Mouse (Mus musculus): ENCODE data around the gene Gm20388. TPM values are rescaled to one million over a fixed set of nuclear protein-coding genes. Genes with fewer than 3 reads are reported as not detected.

The Gm20388 gene
- polyA plus RNA-seq, 1 experiment from 2014 or later, result not detected

DNA sequence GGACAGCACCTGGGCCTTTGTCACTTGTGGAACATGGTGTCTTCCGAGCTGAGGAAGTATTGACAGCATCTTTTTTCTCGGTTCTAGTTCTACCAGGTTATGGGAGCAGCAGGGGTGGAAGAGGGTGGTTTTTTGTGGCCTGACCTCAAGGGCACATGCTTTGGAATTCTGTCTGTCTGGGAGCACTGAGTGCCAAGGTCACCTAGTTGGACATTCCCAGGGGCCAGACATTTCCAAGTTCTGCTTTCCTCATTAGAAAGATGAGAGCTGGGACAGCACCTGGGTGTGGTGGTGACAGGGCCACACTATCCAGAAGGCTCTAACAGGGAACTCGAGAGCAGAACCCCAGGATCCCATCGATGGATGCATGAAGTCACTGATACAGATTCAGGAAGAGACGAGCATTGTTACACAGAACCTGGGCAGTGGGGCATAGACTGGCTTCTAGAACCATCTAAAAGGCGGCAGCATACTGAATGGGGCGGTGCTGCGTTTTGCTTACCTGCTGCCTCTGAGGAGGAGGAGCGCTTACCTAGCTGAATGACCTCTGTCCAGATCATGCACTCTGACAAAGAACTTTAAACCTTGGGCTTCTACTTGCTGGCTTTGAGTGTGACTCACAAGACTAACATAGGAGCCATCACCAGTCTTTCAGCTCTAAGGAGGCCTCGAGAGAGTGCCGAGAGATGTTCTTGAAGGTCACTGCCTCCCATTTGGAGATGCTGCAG lies 2070.3 kb downstream of the Gm20388 start:
- H3K4me1 ChIP-seq (replicated peaks), result 0 out of 2 replicates have a peak, but pooled peaks cover 3% of the 10 kb centered on the region
- no peak overlapping the region for H3K9ac ChIP-seq
- ATAC-seq (replicated peaks; ENCODE audit: insufficient number of reproducible peaks, insufficient read depth, low FRiP score, low read depth), result no peak
- WGBS, result 79% methylated on average over 11 of the region's 11 CpGs
- no peak overlapping the region for H3K4me3 ChIP-seq
- H3K36me3 ChIP-seq, result peaks cover 51% of the 10 kb centered on the region
- H3K4me2 ChIP-seq, result no peak overlapping the region
- no peaks in the 10 kb centered on the region for H3K27me3 ChIP-seq
- H3K27ac ChIP-seq, result no peak overlapping the region
- no peaks in the 10 kb centered on the region for H3K9me3 ChIP-seq (replicated peaks)

DNA sequence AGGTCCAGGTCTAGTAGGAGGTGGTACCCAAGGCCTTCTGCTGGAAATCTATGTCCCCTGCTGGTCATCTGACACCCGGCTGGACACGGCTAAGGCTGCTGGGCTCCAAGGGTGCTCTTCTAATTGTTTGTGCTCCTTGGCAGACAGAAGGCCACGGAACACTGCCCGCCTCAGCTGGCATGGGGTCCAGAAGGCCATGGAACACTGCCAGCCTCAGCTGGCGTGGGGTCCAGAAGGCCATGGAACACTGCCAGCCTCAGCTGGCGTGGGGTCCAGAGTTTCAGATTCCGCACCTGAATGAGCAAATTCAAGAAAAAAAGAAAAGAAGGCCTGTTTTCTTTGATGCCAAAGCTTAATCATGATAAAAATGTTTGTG lies 2070.9 kb downstream of the Gm20388 start:
- no peak overlapping the region for H3K27ac ChIP-seq
- H3K27me3 ChIP-seq, result no peaks in the 10 kb centered on the region
- ATAC-seq (replicated peaks; ENCODE audit: insufficient number of reproducible peaks, insufficient read depth, low FRiP score, low read depth), result no peak
- 0 out of 2 replicates have a peak, but pooled peaks cover 3% of the 10 kb centered on the region for H3K4me1 ChIP-seq (replicated peaks)
- 75% methylated on average over 7 of the region's 7 CpGs for WGBS
- no peak overlapping the region for H3K4me2 ChIP-seq
- no peak overlapping the region for H3K4me3 ChIP-seq
- H3K36me3 ChIP-seq, result peaks cover 49% of the 10 kb centered on the region
- H3K9ac ChIP-seq, result no peak overlapping the region
- no peaks in the 10 kb centered on the region for H3K9me3 ChIP-seq (replicated peaks)

DNA sequence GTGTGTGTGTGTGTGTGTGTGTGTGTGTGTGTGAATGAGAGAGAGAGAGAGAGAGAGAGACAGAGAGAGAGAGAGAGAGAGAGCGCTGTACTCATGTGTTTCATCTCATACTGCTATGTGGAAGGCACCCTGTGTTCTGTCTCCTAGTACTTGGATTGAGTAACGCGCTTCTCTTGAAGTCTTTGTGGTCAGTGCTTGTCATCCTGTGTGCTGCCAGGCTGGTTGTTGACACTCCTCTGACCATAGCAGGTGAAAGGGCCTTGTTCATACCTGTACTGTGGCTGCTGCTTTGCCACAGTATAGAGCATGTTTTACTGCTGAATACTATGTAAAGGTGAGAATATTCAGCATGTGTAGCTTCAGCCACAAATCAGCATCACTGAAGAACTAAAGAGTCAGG lies 2075.0 kb downstream of the Gm20388 start:
- H3K27ac ChIP-seq, result no peak overlapping the region
- WGBS, result 97% methylated on average over 3 of the region's 3 CpGs
- no peak overlapping the region for H3K4me2 ChIP-seq
- H3K9me3 ChIP-seq (replicated peaks), result no peaks in the 10 kb centered on the region
- peaks cover 36% of the 10 kb centered on the region for H3K36me3 ChIP-seq
- H3K9ac ChIP-seq, result no peak overlapping the region
- 0 out of 2 replicates have a peak, but pooled peaks cover 3% of the 10 kb centered on the region for H3K4me1 ChIP-seq (replicated peaks)
- no peaks in the 10 kb centered on the region for H3K27me3 ChIP-seq
- no peak overlapping the region for H3K4me3 ChIP-seq
- ATAC-seq (replicated peaks; ENCODE audit: insufficient number of reproducible peaks, insufficient read depth, low FRiP score, low read depth), result no peak

DNA sequence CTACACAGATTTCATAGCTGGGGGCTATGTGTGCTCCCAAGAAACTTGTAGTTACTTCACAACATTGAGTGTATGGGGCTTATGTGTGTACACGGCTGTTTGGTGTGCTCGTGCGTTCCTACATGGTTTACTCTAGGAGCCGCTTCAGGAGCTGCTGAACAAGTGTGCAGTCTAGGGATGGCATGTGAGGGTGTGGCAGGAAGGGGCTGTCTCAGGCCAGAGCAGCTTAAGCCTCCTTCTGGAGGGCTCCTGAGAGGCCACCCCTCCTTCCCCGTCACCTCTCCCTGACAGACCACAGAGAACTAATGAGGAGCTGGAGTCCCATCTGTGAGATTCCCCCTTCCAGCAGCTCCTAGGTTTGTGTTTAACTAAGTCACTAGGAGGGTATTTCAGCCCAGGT lies 2077.3 kb downstream of the Gm20388 start:
- H3K27ac ChIP-seq, result no peak overlapping the region
- peaks cover 36% of the 10 kb centered on the region for H3K36me3 ChIP-seq
- H3K4me2 ChIP-seq, result no peak overlapping the region
- no peak overlapping the region for H3K4me3 ChIP-seq
- WGBS, result 88% methylated on average over 5 of the region's 5 CpGs
- H3K4me1 ChIP-seq (replicated peaks), result no peaks in the 10 kb centered on the region
- H3K9ac ChIP-seq, result no peak overlapping the region
- ATAC-seq (replicated peaks; ENCODE audit: insufficient number of reproducible peaks, insufficient read depth, low FRiP score, low read depth), result no peak
- H3K27me3 ChIP-seq, result no peaks in the 10 kb centered on the region
- no peaks in the 10 kb centered on the region for H3K9me3 ChIP-seq (replicated peaks)

DNA sequence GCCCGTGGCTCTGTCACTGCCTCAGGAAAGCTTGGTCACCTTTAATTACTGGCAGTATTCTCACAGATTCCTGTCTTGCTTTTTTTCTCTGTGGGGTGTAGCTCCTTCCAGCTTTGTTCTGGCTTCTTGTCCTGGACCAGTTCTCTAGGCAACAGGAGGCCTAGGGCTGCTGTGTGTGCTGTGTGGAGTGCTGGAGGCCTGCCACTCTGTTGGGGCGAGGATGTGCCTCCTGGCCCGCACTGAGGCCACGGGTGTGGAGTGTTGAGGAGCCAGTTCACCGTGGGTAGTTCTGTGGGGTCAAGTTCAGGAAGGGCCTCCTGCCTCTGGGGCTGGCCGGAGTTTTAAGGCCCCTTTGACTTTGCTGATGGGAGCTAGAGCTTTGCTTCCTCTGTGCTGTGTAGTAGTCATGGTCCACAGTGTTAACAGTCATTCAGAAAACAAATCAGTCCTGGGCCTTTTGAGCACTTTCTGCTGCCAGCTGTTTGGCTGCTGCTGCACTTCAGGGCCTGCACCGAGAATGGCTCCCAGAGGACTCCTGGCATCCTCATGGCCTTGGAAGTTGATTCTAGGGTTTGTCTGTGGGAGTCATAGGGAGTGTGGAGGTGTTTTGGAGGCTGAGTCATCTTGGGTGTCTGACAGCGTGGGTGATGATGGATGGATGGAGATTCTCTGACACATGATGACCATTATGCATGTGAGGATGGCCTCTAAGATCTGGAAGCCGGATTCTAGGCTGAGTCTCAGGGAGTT lies 2080.0 kb downstream of the Gm20388 start:
- Histone ChIP-seq H3K36me3 (peaks cover 25% of the 10 kb centered on the region), H3K4me1 (replicated peaks) (no peaks in the 10 kb centered on the region; the same call in 1 of the 2 replicates), H3K9ac (no peak overlapping the region), H3K9me3 (replicated peaks) (no peaks in the 10 kb centered on the region), H3K4me2 (no peak overlapping the region), H3K27me3 (no peaks in the 10 kb centered on the region), H3K4me3 (no peak overlapping the region), H3K27ac (no peak overlapping the region)
- 76% methylated on average over 9 of the region's 9 CpGs for WGBS
- ATAC-seq (replicated peaks; ENCODE audit: insufficient number of reproducible peaks, insufficient read depth, low FRiP score, low read depth), result no peak

DNA sequence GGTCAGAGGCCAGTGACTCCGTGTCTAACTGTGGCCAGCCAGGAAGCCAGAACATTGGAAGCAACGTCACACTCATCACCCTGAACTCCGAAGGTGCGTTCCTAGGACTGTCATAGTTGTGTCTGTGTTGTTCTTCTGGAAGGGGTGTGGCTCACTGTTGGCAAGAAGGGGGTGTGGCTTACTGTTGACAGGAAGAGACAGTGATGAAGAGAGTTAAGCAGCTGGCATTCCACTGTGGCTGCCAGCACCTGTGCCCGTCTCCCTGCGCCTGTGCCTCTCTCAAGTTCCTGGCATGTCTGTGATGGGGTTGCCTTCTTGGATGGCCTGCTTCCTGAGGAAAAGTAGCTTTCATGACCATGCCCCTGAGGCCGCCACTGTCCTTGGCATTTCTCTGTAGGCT lies 2081.0 kb downstream of the Gm20388 start:
- WGBS, result 83% methylated on average over 7 of the region's 7 CpGs
- Histone ChIP-seq H3K27me3 (no peaks in the 10 kb centered on the region), H3K4me3 (no peak overlapping the region), H3K9me3 (replicated peaks) (no peaks in the 10 kb centered on the region), H3K27ac (no peak overlapping the region), H3K36me3 (peaks cover 20% of the 10 kb centered on the region), H3K4me2 (no peak overlapping the region), H3K4me1 (replicated peaks) (no peaks in the 10 kb centered on the region; the same call in 1 of the 2 replicates), H3K9ac (no peak overlapping the region)
- ATAC-seq (replicated peaks; ENCODE audit: insufficient number of reproducible peaks, insufficient read depth, low FRiP score, low read depth), result no peak

DNA sequence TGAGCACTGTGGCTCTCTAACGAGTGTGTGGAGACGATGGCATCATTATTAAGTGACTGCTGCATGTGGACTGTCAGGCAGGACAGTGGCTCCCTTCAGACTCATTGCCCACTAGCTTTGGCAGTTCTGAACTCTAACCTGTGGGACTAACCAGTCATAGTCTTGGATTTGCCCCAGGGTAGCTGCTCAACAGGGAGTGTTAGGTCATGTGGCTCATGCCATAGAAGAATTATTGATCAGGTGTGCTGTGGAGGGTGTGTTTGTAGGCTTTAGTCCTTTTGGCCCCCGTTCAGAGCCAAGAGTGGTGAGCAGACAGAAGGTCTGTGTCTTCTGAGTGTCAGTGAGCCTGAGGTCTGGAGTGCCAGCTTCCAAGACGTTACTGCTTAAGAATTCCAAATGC lies 2082.3 kb downstream of the Gm20388 start:
- Histone ChIP-seq H3K4me1 (replicated peaks) (no peaks in the 10 kb centered on the region; the same call in 1 of the 2 replicates), H3K36me3 (peaks cover 32% of the 10 kb centered on the region), H3K4me3 (no peak overlapping the region), H3K27me3 (no peaks in the 10 kb centered on the region), H3K9ac (no peak overlapping the region), H3K4me2 (no peak overlapping the region), H3K27ac (no peak overlapping the region), H3K9me3 (replicated peaks) (no peaks in the 10 kb centered on the region)
- WGBS, result 78% methylated on average over 4 of the region's 4 CpGs
- ATAC-seq (replicated peaks; ENCODE audit: insufficient number of reproducible peaks, insufficient read depth, low FRiP score, low read depth), result no peak

DNA sequence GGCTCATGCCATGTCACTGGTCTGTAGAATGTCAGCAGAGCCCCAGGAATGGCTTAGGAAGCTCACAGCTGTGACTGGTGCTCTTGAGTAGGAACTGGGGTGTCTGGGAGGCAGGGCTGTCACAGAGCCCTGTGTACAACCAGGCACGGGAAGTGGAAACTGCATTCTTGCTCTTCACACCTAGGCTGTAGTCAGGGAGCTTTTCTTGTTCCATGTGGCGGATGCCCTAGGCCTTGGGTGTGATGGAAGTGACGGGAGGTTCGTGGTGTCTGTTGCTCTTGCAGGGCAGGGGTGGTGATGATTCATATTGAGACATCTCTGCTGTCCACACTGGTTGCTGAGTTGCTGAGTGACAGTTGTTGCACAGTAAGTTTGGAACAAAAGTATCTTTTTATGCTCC lies 2084.5 kb downstream of the Gm20388 start:
- Histone ChIP-seq H3K9me3 (replicated peaks) (no peaks in the 10 kb centered on the region), H3K27ac (no peak overlapping the region), H3K4me3 (no peak overlapping the region), H3K4me2 (no peak overlapping the region), H3K4me1 (replicated peaks) (no peaks in the 10 kb centered on the region; the same call in 1 of the 2 replicates), H3K27me3 (no peaks in the 10 kb centered on the region), H3K36me3 (peaks cover 43% of the 10 kb centered on the region), H3K9ac (no peak overlapping the region)
- WGBS, result 45% methylated on average over 4 of the region's 4 CpGs
- ATAC-seq (replicated peaks; ENCODE audit: insufficient number of reproducible peaks, insufficient read depth, low FRiP score, low read depth), result no peak

DNA sequence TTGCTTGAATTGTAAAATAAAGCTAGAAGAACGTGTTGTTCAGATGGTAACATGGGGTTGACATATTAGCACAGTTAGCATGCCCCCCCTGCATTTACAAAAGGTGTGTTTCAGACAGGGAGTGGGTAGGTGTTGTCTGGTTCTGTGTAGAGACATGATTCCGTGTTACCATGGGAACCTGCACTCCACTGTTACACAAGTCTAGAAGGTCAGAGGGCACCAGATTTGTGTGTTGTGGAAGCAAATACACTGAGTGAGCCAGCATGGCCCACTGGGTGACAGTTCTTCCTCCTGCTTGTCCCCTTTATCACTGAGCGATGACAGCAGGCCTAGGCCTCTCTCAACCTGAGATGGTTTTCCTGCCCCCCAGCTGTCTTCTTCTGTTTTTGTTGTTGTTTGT lies 2085.3 kb downstream of the Gm20388 start:
- no peak overlapping the region for H3K27ac ChIP-seq
- no peaks in the 10 kb centered on the region for H3K9me3 ChIP-seq (replicated peaks)
- ATAC-seq (replicated peaks; ENCODE audit: insufficient number of reproducible peaks, insufficient read depth, low FRiP score, low read depth), result no peak
- H3K27me3 ChIP-seq, result no peaks in the 10 kb centered on the region
- no peak overlapping the region for H3K4me2 ChIP-seq
- H3K36me3 ChIP-seq, result peaks cover 43% of the 10 kb centered on the region
- H3K4me1 ChIP-seq (replicated peaks), result no peaks in the 10 kb centered on the region; the same call in 1 of the 2 replicates
- H3K4me3 ChIP-seq, result no peak overlapping the region
- WGBS, result 84% methylated on average over 3 of the region's 3 CpGs
- no peak overlapping the region for H3K9ac ChIP-seq

DNA sequence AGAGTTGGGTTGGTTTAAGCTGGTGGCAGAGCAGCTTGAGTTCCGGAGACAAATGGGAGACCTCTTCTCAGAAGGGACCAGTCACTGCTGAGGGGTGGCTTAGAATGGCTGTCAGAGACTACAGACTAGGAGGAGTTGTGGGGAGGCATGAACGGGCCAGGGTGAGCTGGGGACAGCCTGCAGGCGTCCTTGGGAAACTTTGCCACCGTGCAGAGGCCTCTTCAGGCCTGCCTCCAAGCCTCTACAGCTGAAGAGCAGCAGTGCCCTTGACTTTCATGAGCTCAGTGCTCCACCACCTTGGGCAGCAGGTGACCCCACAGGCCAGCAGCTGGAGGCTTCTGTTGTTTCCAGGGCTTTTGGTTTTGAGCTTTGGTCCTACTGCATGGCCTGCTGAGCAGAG lies 2088.0 kb downstream of the Gm20388 start:
- no peak overlapping the region for H3K4me3 ChIP-seq
- no peak overlapping the region for H3K9ac ChIP-seq
- 83% methylated on average over 4 of the region's 4 CpGs for WGBS
- no peak for ATAC-seq (replicated peaks; ENCODE audit: insufficient number of reproducible peaks, insufficient read depth, low FRiP score, low read depth)
- no peaks in the 10 kb centered on the region for H3K27me3 ChIP-seq
- no peaks in the 10 kb centered on the region for H3K9me3 ChIP-seq (replicated peaks)
- peaks cover 45% of the 10 kb centered on the region for H3K36me3 ChIP-seq
- no peaks in the 10 kb centered on the region; the same call in 1 of the 2 replicates for H3K4me1 ChIP-seq (replicated peaks)
- H3K4me2 ChIP-seq, result no peak overlapping the region
- H3K27ac ChIP-seq, result no peak overlapping the region

DNA sequence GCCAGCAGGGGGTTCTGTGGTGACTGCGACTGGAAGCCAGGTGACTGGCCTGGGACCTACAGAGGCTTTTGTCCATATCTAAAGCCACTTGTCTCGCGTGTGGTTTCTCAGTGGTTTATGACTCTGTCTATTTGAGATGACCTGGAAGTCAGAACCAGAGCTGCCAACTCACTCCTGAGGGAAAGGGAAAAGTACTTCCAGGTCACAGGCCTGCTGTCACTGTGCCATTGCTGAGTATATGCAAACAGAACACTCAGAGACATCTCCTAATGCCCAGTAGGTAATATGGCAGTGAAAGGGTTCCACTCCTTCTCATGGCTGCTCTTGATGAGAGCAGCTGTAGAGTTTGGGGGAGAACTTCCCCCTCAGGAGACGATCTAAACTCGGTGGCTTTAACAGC lies 2088.6 kb downstream of the Gm20388 start:
- no peak overlapping the region for H3K27ac ChIP-seq
- H3K36me3 ChIP-seq, result peaks cover 45% of the 10 kb centered on the region
- H3K27me3 ChIP-seq, result no peaks in the 10 kb centered on the region
- H3K4me3 ChIP-seq, result no peak overlapping the region
- H3K4me1 ChIP-seq (replicated peaks), result peaks cover 3% of the 10 kb centered on the region
- no peak overlapping the region for H3K4me2 ChIP-seq
- 74% methylated on average over 5 of the region's 5 CpGs for WGBS
- no peak overlapping the region for H3K9ac ChIP-seq
- no peaks in the 10 kb centered on the region for H3K9me3 ChIP-seq (replicated peaks)
- no peak for ATAC-seq (replicated peaks; ENCODE audit: insufficient number of reproducible peaks, insufficient read depth, low FRiP score, low read depth)
